Mouse (Mus musculus) erythroblast, embryonic 14.5 days (primary cell): Measurements from ENCODE around the gene Amotl1.

Experiments used
- GATA1 ChIP-seq: IDR thresholded peaks from 2 replicates; pipeline ENCODE4 v1.6.1; 2012; ENCODE audit warnings: low read length, inconsistent platforms, mixed read lengths
- TAL1 ChIP-seq: IDR thresholded peaks from 3 replicates; pipeline ENCODE4 v1.6.1; 2012; ENCODE audit warnings: low read length, inconsistent platforms, mixed read lengths

DNA sequence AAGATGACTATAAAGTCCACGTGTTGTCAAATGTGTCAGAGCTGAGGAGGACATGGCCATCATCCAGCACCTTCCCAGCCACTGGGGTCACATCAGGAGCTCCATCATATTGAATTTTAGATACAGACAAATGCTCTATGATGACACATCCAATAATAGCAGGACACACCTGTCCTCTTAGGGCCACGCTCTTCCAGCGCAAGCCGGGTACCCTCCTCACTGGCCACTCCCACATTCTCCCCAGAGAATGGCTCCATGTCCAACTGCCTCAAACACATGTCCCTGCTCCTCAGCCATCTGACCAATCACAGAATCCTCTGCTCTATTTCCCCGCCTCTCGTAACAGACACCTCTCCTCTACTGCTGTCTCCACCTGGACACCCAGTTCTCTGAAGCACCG, 54.2 kb downstream of the Amotl1 start:
- TF ChIP-seq GATA1 = no peak
- no peak for TF ChIP-seq TAL1
